Mouse (Mus musculus): ENCODE results near the gene Wfdc12.
"Not testable (repeated sequence)": the region's sequence is repeated elsewhere in the genome, so short reads cannot be mapped to it uniquely, and the experiment has no call there.

Gene Wfdc12

GRCm38 (mm10) chr2:164190576-164190975 is at the start of gene Wfdc12:
Wfdc12 (minus strand) TSS chr2:164190608.
- DNase-seq (ENCODE audit: low spot score): no peak

DNA sequence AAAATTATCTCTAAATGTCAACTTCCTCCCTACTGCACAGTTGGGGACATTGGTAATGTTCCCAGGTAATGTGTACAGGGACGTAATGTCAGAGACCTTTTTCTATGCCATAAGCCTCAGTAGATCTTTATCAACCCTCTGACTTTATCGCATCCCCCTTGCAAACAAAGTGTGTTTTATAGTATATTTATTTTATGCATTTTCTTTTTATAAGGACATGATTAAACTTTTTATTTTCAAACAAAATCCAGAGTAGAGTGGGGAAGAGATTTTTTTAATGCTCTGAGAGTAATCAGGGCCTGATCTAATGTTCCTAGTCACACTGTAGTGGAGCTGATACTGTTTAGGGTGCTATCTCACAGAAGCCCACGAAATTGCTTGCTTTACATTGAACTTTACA is 48.0 kb upstream of the Wfdc12 start, which contains the start of gene Svs2:
Gene Svs2 (minus strand): TSS at position 101 of the 400 bp plus-strand sequence.
- no peak for DNase-seq (ENCODE audit: low spot score)

DNA sequence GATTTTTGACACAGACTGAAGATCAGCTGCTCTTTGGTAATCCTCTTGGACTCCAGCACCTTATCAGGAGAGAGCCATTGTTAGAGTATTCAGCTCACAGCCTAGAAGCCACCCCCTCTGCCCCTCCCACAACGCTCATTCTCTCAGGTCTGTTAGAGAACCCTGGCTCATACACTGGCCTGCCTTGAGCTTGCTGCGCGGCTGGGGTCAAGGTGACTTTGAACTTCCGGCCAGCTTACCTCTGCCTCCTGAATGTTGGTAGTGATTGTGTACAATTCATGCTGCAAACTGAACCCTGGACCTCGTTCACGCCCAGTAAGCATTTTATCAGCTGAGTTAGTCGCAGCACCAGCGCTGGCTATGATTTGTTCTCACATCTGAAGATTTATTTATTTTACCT is 42.3 kb upstream of the Wfdc12 start:
- DNase-seq (ENCODE audit: low spot score): no peak

GRCm38 (mm10) chr2:164228361-164229070 is 38.1 kb upstream of the Wfdc12 start:
- no peak for DNase-seq (ENCODE audit: low spot score)

DNA sequence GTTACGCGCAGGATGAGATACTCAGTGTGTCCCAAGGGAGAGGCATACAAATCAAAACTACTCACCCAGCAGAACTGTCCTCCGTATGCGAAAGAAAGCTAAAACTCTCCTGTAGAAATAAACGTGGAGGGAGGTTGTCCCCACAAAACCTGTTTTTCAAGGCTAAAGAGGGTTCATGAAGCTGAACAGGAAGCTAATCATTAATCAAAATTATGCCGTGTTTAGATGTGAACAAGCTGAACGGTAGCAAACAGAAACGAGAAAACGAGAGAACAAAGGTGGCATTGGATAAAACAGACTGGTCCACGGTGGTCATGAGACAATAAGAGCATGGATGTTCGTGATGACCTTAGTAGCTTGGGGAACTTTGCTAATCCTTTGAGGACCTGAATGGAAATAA is 31.1 kb upstream of the Wfdc12 start, which contains the start of gene Wfdc15b:
Gene Wfdc15b (minus strand): TSS at position 139 of the 400 bp plus-strand sequence.
- DNase-seq (ENCODE audit: low spot score): no peak

DNA sequence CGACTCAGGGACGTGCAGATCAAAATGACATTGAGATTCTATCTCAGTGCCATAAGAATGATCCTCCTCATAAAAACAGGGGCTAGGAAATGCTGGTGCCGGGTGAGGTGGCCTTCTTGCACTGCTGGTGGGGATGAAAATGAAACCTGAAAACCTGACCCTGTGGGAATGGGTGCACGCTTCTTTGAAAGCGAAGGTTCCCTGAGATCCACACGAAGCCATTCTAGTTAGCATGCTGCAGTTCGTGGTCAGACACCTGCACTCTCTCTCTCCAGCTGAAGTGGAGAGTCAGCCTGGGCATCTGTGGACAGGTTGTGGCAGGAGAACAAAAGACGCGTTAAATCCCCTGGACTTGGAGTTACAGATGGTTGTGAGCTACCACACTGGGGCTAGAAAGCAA is 28.9 kb upstream of the Wfdc12 start:
- DNase-seq (ENCODE audit: low spot score): no peak

GRCm38 (mm10) chr2:164212711-164213110 is 22.3 kb upstream of the Wfdc12 start:
- DNase-seq (ENCODE audit: low spot score): no peak

- no peak for DNase-seq (ENCODE audit: low spot score)
These were observed 20.5 kb upstream of the Wfdc12 start for GRCm38 (mm10) chr2:164210892-164211291.

GRCm38 (mm10) chr2:164206676-164207075 is 16.3 kb upstream of the Wfdc12 start:
- DNase-seq (ENCODE audit: low spot score): no peak

- DNase-seq (ENCODE audit: low spot score): not testable (repeated sequence)
These were observed 15.6 kb upstream of the Wfdc12 start for GRCm38 (mm10) chr2:164206011-164206410.

GRCm38 (mm10) chr2:164199626-164200327 is 9.4 kb upstream of the Wfdc12 start, which contains the start of gene Wfdc15a:
Wfdc15a (minus strand) TSS chr2:164200130.
- no peak for DNase-seq (ENCODE audit: low spot score)

GRCm38 (mm10) chr2:164196700-164196990 is 6.2 kb upstream of the Wfdc12 start:
- no peak for DNase-seq (ENCODE audit: low spot score)

DNA sequence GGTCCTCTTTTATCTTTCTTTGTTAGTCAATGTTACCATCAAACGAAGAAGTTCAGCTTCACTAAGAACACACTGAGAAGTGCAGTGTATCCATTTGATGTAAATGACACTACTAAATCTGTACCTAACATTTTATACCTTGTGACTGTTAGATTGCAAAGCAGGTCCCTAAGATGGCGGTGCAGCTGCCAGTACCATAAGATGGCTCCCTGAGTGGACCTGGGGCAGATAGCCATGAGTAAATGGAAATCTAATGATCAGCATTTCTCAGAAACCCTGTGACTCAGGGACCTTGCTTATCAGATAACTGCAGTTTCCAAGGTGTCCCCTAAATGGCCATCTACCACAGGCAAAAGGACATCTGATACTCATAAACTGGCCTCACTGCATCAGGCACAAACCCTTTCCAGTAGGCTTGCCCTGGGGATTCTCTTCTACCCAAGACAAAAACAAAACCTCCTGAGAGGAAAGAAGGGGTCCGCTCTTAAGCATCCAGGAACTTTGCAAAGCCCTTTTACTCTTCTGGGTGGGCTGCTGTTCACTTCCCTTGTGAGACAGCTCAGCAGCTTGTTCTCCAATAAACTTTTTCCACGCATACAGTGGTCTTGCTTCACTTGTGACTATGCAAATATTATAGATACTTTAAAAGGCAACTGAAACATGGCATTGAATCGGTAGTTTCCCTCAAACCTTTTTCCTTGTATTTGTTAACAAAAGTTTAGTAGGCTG is 5.7 kb upstream of the Wfdc12 start:
- DNase-seq (ENCODE audit: low spot score): no peak

- no peak for DNase-seq (ENCODE audit: low spot score)
These were observed 4.7 kb upstream of the Wfdc12 start for GRCm38 (mm10) chr2:164194959-164195630.

DNA sequence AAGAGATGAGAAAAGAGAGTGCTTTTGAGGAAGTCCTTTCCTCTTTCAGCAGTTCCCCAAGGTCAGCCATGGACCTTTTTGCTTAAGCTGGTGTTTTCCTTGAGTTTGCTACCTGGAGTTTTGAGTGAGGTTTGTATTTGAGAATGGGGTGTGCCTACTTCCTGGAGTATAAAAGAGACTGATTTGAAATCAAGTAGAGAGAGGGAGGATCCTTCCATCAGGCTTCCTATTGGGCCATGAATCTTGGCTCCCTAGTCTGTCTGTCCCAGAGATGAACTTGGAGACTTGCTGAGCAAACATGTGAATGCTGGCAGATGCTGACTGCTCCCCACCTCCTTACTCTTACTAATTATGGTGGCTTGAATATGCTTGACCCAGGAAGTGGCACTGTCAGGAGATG is 1.9 kb upstream of the Wfdc12 start:
- DNase-seq (ENCODE audit: low spot score): no peak

DNA sequence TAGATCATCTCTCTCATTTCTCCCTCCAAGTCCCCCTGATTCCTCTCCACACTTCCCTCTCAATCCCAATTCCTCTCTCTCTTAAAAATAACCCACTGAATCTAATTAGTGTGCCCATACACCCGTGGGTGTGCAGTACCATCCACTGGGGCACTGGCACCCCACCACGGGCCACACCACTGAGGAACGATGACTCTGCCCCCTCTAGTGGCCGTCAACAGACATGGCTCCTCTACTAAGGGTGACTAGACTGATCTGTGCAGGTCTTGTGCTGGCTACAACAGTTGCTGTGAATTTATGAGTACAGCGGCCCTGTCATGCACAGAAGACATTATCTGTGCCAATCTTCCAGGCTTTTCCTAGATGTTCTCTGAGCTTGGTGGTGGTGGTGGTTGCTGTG is 1.7 kb downstream of the Wfdc12 start:
- no peak for DNase-seq (ENCODE audit: low spot score)

DNA sequence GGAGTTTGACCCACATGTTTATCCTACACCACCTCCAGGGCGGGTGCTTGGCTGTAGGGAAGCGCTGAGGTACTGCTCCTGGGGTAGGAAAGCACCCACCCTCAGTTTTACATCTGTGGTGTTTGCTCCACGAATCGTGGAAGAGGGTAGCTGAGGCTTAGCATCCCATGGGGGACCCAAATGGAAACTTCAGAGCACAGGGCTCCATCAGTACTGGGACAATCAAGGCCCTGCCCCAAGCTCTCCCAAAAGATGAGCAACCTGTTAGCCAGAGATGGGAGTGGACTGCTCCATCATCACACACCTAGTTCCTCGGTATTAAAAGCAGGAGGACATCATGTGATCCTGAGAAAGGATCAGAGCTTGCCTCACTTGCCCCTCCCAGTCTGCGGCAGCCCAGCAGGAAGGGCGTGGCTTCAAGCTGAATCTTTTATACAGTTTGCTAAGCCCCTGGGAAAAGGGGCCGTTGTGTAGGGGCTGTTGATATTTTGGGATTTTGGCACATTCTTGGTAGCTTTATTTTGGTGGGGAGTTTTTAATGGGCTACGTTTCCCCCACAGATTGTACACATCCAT is 6.2 kb downstream of the Wfdc12 start:
- DNase-seq (ENCODE audit: low spot score): no peak

DNA sequence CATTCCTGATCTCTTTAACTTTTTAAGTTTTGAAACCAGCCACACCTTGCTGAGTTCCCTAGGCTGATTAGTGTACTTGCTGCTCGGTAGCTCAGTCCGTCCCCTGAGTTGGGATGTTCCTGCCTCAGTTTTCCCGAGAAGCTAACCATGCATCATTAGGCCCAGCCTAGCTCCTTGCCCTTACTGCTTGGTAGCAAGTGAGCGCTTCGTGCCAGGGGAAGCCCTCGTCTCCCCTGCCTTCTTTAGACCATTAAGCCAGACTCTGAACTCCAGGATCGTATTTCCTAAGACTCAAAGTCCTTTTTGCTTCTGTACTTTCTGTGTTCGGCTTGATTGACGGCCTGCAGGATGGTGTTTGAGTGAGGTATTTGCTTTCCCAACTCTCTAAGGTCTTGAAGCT is 7.1 kb downstream of the Wfdc12 start:
- DNase-seq (ENCODE audit: low spot score): no peak

GRCm38 (mm10) chr2:164182692-164183255 is 7.6 kb downstream of the Wfdc12 start, which contains the start of gene Wfdc5:
Wfdc5 (minus strand) TSS chr2:164182742.
- DNase-seq (ENCODE audit: low spot score): no peak

DNA sequence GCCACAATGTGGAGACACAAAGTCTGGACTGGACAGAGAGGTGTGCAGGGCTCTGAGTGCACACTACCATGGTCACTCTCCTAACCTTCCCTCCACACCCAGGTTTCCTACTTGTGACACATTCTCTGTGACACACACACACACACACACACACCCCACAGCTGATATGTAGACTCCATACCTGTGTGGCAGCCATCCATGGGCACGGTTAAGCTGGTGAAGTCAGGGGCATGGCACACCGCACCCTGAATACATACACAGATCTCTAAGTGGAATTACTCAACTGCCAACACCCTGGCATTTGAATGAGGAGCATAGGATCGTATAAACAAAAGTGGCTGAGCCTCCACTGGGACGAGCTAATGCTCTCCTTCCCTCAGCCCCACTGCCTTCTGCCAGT is 9.6 kb downstream of the Wfdc12 start:
- no peak for DNase-seq (ENCODE audit: low spot score)

GRCm38 (mm10) chr2:164180124-164180523 is 10.3 kb downstream of the Wfdc12 start:
- DNase-seq (ENCODE audit: low spot score): no peak

- no peak for DNase-seq (ENCODE audit: low spot score)
These were observed 12.6 kb downstream of the Wfdc12 start for GRCm38 (mm10) chr2:164177831-164178230.

Measured in ovary, postnatal 36 days (tissue).